Mouse (Mus musculus) neural tube, embryonic 13.5 days (tissue): ENCODE measurements at regions not wholly inside any gene's neighbourhood (a gene's known extent, or its start where the extent isn't known, plus 50 kb on each side); places are given as distances from the start of the nearest gene placed in this dataset.
A peak's percentile ranks its signal among the peaks of the same experiment; 100 is the strongest.

Experiments
- ATAC-seq: fragments of 200-750 bp; cut with Nextera tagmentation; 2 replicates; pipeline ENCODE4 v1.8.0; 2017; ENCODE audit warnings: low read depth, mild to moderate bottlenecking, moderate TSS enrichment, moderate library complexity
- H3K27ac ChIP-seq: fragments of 300-500 bp; sonication (generic); replicated peaks from 2 replicates; pipeline ENCODE4 v1.5.1; 2015; ENCODE audit warnings: moderate library complexity, mild to moderate bottlenecking, inconsistent platforms
- H3K27me3 ChIP-seq: fragments of 300-500 bp; sonication (generic); 2 replicates; pipeline ENCODE4 v1.6.1; 2015; ENCODE audit warnings: mild to moderate bottlenecking, inconsistent platforms
- H3K36me3 ChIP-seq: fragments of 300-500 bp; sonication (generic); 2 replicates; pipeline ENCODE4 v1.6.1; 2015; ENCODE audit warnings: mild to moderate bottlenecking, inconsistent platforms
- H3K4me1 ChIP-seq: fragments of 300-500 bp; sonication (generic); replicated peaks from 2 replicates; pipeline ENCODE4 v1.6.1; 2015; ENCODE audit warnings: inconsistent platforms
- H3K4me2 ChIP-seq: fragments of 300-500 bp; sonication (generic); 2 replicates; pipeline ENCODE4 v1.6.1; 2015; ENCODE audit warnings: inconsistent platforms, mild to moderate bottlenecking, moderate library complexity
- H3K4me3 ChIP-seq: fragments of 300-500 bp; sonication (generic); 2 replicates; pipeline ENCODE4 v1.5.1; 2015; ENCODE audit warnings: mild to moderate bottlenecking, inconsistent platforms
- H3K9ac ChIP-seq: fragments of 300-500 bp; sonication (generic); 2 replicates; pipeline ENCODE4 v1.6.1; 2015; ENCODE audit warnings: moderate library complexity, mild to moderate bottlenecking, inconsistent platforms
- H3K9me3 ChIP-seq: fragments of 300-500 bp; sonication (generic); 2 replicates; pipeline ENCODE4 v1.6.1; 2016; ENCODE audit warnings: inconsistent platforms
- WGBS: fragments of 180-500 bp; shearing (Covaris S2); methylation state at CpG from one replicate; pipeline ENCODE4 v1.1.7; 2015; 5-methylcytosine and 5-hydroxymethylcytosine counted together

DNA sequence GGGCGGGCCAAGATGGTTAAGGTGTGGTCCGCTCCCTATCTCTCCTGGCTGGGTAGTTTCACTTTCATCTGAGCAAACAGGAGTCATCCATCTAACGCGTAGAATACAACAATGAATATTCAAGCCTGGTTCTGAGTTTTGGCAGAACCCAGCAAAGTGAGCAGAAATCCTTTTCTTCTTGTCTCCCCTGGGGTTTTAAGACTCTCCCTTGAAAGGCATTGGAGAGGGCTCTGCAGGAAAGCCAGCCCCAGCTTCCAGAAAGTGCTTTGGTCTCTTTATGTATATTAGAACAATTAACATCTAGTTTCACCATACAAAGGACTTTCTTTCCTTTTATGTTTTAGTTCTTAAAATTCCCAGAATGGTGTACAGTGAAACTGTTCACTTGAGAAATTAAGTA lies 458.5 kb upstream of the Gm765 start:
- H3K4me2 ChIP-seq = no peak overlapping the region
- no peaks in the 10 kb centered on the region for H3K27me3 ChIP-seq
- WGBS = 72% methylated on average over 4 of the region's 4 CpGs
- no peaks in the 10 kb centered on the region for H3K36me3 ChIP-seq
- no peak overlapping the region for H3K4me3 ChIP-seq
- no peaks in the 10 kb centered on the region for H3K4me1 ChIP-seq
- ATAC-seq = no peak
- no peaks in the 10 kb centered on the region for H3K9me3 ChIP-seq
- no peak overlapping the region for H3K9ac ChIP-seq
- H3K27ac ChIP-seq = no peak overlapping the region

DNA sequence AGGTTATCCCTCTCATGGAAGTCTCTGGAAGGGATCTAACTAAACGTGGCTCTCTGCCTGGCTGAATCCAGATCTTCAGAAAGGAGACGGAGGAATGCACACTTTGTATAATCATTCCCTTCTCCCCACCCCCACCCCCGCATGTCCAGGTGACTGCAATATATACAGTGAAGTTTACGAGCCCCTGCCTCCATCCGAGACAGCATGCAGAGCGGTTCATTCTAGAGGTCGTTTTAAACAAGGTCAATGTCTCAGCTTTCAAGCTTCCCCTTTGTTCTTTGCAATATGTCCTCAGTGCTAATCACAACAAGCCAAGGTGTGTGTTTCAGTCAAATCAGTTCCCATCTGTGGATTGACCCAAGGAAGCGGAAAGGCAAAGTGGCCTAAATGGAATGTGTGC lies 457.5 kb upstream of the Gm765 start:
- ATAC-seq = no peak
- WGBS = 86% methylated on average over 8 of the region's 8 CpGs
- Histone ChIP-seq H3K4me2 (no peak overlapping the region), H3K27me3 (no peaks in the 10 kb centered on the region), H3K9ac (no peak overlapping the region), H3K9me3 (no peaks in the 10 kb centered on the region), H3K36me3 (no peaks in the 10 kb centered on the region), H3K4me3 (no peak overlapping the region), H3K4me1 (no peaks in the 10 kb centered on the region), H3K27ac (no peak overlapping the region)

DNA sequence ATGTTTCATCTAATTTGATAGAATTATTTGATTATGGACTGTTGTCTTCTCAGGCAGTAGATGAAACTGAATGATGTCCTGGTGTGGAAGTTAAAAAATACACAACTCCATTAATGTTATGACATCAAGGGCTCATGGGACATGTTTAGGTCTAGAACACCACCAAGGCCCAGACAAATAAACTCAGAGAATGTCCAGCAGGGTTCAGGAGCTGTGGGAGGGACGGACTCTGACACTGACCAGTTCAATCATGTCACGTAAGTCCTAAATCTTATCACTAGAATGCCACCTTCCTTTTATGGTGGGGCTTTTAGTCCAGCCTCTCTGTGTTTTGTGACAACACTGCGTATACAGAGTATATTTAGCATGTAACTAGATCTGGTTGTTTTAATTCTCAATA lies 455.2 kb upstream of the Gm765 start:
- Histone ChIP-seq H3K9me3 (no peaks in the 10 kb centered on the region), H3K27me3 (no peaks in the 10 kb centered on the region), H3K4me2 (no peak overlapping the region), H3K4me3 (no peak overlapping the region), H3K36me3 (no peaks in the 10 kb centered on the region), H3K27ac (no peak overlapping the region), H3K4me1 (no peaks in the 10 kb centered on the region), H3K9ac (no peak overlapping the region)
- 78% methylated on average over 3 of the region's 3 CpGs for WGBS
- no peak for ATAC-seq

DNA sequence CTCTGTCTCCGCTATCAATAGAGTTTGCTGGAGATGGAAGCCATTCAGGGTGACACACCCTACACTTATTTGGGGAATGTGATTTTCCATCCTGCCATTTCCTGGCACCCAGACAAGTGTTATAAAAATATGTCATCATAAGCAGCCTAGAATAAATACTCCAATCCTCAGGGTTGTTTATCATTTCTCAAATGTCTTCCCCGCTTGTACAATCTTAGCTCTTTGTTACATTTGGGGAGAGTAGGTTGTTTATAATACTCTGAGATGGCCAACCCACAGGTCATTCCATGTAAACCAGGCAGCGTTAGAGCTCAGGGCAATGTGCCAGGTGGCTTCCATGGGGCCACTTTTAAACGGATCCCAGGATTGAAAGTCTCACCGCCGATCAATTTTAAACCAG lies 454.8 kb upstream of the Gm765 start:
- Histone ChIP-seq H3K9ac (no peak overlapping the region), H3K36me3 (no peaks in the 10 kb centered on the region), H3K27ac (no peak overlapping the region), H3K9me3 (no peaks in the 10 kb centered on the region), H3K4me3 (no peak overlapping the region), H3K27me3 (no peaks in the 10 kb centered on the region), H3K4me1 (no peaks in the 10 kb centered on the region), H3K4me2 (no peak overlapping the region)
- ATAC-seq = no peak
- 78% methylated on average over 6 of the region's 6 CpGs for WGBS

DNA sequence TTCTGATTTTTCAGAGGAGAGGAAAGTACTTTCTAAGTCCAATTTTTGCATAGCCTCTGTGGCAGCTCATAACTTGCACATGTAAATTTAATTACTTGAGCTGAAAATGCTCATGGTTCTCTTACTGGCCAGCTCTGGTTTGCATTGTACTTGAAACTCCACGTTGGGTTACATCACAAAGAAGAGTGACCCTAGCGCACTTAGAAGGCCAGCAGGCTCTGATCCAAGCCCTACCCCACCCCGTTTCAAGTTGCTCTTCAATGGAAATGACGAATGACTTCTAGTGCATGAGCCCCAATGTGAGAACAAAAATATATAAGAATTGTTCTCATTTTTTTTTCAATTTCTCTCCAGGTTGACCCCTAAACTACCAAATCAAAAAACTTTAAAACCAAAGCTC lies 454.1 kb upstream of the Gm765 start:
- H3K4me3 ChIP-seq = no peak overlapping the region
- no peak overlapping the region for H3K4me2 ChIP-seq
- H3K27me3 ChIP-seq = no peaks in the 10 kb centered on the region
- ATAC-seq = no peak
- no peaks in the 10 kb centered on the region for H3K4me1 ChIP-seq
- H3K9me3 ChIP-seq = no peaks in the 10 kb centered on the region
- no peak overlapping the region for H3K9ac ChIP-seq
- no peaks in the 10 kb centered on the region for H3K36me3 ChIP-seq
- WGBS = 66% methylated on average over 4 of the region's 4 CpGs
- H3K27ac ChIP-seq = no peak overlapping the region

DNA sequence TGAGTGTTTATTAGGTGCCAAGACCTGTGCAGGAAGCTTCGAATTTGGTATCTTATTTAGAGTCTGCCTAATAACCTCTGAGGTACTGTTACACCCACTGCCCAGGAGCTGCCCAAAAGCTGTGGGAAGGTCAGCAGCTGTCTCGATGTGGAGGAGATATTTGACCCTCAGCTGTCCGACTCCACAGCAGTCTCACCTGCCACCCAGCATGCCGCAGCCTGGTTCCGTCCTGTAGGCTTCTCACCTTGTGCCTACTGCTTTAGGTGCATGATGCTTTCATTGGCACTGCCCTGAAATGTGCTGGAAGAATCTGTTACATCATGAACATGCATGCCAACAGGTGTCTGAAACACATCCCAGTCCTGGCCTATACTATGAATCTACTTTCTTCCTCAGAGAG lies 444.9 kb upstream of the Gm765 start:
- Histone ChIP-seq H3K9me3 (no peaks in the 10 kb centered on the region), H3K4me1 (no peaks in the 10 kb centered on the region), H3K27ac (no peak overlapping the region), H3K4me2 (no peak overlapping the region), H3K9ac (no peak overlapping the region), H3K36me3 (no peaks in the 10 kb centered on the region), H3K27me3 (peaks cover 3% of the 10 kb centered on the region; the same call in 1 of the 2 replicates), H3K4me3 (no peak overlapping the region)
- no peak for ATAC-seq
- WGBS = 79% methylated on average over 5 of the region's 5 CpGs

DNA sequence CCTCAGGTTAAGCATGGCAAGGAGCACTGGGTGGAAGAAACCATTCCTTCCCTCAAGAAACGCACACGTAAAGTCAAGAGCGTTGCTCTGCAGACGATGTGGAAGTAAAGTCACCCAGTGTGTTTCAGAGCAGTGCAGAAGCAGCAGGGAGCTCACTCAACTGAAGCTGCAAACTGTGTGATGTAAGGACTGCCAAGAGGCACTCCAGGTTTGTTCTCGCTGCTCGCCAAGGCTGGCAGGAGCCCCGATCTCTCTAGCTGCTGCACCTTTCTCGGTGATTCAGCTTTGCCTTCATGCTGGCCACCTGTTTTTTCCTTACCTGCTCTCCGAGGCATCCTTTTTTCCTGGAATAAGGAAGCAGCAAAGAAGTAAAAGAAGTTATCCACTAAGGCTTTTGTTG lies 439.5 kb upstream of the Gm765 start:
- Histone ChIP-seq H3K36me3 (no peaks in the 10 kb centered on the region), H3K9ac (no peak overlapping the region), H3K4me2 (no peak overlapping the region), H3K9me3 (no peaks in the 10 kb centered on the region), H3K27ac (no peak overlapping the region), H3K4me1 (peaks cover 1% of the 10 kb centered on the region; the same call in 1 of the 2 replicates), H3K4me3 (no peak overlapping the region), H3K27me3 (peaks cover 5% of the 10 kb centered on the region; the same call in 1 of the 2 replicates)
- 85% methylated on average over 9 of the region's 9 CpGs for WGBS
- ATAC-seq = no peak

DNA sequence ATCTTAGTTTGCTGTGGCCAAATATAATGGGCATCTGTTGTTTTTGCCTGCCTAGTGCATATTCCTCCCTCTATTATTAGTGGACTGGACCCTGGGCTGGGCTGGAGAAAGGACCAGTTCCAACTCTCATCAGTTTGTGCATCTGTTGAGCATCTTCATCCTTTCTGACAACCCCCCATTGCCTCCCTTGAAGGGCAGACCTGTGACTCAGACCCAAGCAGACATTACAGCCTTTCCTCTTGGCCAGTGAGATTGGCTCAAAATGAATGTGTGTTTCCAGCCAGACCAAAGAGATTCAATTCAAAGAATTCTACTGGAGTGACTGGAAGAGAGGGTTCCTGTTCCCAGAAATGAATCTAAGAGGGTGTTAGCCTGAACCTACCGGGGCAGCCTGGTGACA lies 433.2 kb upstream of the Gm765 start:
- ATAC-seq = no peak
- H3K36me3 ChIP-seq = no peaks in the 10 kb centered on the region
- WGBS = 94% methylated on average over 1 of the region's 1 CpGs

DNA sequence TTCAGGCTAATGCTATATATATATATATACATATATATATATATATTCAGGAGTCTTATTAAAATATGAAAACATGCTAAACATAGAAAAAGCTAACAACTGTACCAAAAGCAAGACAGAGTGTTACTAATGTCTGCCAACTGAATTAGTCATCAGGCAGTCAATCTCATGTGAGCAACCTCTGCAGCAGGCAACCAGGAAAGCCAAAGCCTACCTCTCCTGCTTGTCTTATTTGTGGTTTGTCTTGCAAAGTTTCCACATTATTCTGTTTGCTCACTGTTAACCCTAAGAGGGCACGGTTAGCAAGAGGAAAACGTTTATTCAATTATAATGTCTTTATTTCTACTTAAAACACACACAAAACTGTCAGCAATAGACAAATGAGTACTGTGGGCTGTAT lies 427.4 kb upstream of the Gm765 start:
- Histone ChIP-seq H3K4me1 (peaks cover 29% of the 10 kb centered on the region), H3K4me3 (no peak overlapping the region), H3K4me2 (no peak overlapping the region), H3K36me3 (no peaks in the 10 kb centered on the region), H3K9me3 (no peaks in the 10 kb centered on the region), H3K27me3 (peaks cover 8% of the 10 kb centered on the region; the same call in 1 of the 2 replicates), H3K9ac (no peak overlapping the region), H3K27ac (no peak overlapping the region)
- ATAC-seq = no peak
- 68% methylated on average over 2 of the region's 2 CpGs for WGBS

More for the DNA sequence above, 433.2 kb upstream of the Gm765 start:
- H3K27ac ChIP-seq = no peak overlapping the region
- H3K4me1 ChIP-seq = peaks cover 6% of the 10 kb centered on the region; the same call in 1 of the 2 replicates
- H3K27me3 ChIP-seq = peaks cover 11% of the 10 kb centered on the region; the same call in 1 of the 2 replicates
- H3K9me3 ChIP-seq = no peaks in the 10 kb centered on the region
- no peak overlapping the region for H3K9ac ChIP-seq
- no peak overlapping the region for H3K4me3 ChIP-seq
- no peak overlapping the region for H3K4me2 ChIP-seq

DNA sequence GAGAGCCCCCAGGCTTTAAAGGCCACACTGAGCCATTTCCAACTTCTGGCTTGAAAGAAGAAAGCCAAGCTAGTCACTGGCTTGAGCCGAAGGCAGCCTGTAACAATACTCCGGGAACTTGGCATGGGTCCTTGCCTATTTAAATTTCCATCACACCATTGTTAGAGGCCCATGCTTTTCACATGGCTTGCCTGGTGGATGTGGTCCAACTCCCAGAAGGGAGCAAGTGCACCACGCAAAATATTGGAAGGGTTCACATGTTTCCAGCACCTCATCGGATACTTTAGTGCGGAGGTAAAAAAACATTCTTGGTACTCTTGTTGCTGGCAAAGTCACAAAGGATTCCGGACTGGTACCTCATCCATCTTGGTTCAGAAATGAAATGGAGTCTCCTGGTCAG lies 426.8 kb upstream of the Gm765 start:
- WGBS = 70% methylated on average over 6 of the region's 6 CpGs
- Histone ChIP-seq H3K36me3 (no peaks in the 10 kb centered on the region), H3K4me3 (no peak overlapping the region), H3K4me2 (no peak overlapping the region), H3K9ac (no peak overlapping the region), H3K27ac (no peak overlapping the region; the same call in 1 of the 2 replicates), H3K9me3 (no peaks in the 10 kb centered on the region), H3K27me3 (peaks cover 8% of the 10 kb centered on the region; the same call in 1 of the 2 replicates), H3K4me1 (peaks cover 29% of the 10 kb centered on the region)
- no peak for ATAC-seq

DNA sequence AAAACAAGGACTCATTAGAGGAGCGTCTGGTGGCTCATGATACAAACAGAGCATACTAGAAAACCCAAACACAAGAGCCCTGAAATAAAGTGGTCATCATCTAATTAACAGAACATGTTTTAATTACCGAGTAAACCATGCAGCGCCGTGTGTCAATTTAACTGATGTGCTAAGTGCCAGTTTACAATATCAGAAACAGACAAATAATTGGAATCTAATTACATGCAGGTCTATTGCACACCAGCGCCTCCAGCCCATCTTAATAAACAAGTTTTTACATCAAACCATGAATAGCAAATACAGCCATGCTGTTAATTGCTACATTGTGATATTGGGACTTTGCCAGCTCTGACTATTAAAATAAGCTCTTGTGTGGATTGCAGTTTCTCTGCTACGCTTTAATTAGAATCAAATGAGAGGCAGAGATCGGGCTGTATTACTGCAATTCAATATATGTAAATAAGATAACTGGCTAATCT lies 425.3 kb upstream of the Gm765 start:
- 39% methylated on average over 7 of the region's 7 CpGs for WGBS
- ATAC-seq = peak; percentile 94
- no peak overlapping the region for H3K4me2 ChIP-seq
- peaks cover 8% of the 10 kb centered on the region; the same call in 1 of the 2 replicates for H3K27me3 ChIP-seq
- H3K36me3 ChIP-seq = no peaks in the 10 kb centered on the region
- no peak overlapping the region for H3K4me3 ChIP-seq
- no peaks in the 10 kb centered on the region for H3K9me3 ChIP-seq
- peaks cover 29% of the 10 kb centered on the region for H3K4me1 ChIP-seq
- no peak overlapping the region for H3K9ac ChIP-seq
- H3K27ac ChIP-seq = no peak overlapping the region

DNA sequence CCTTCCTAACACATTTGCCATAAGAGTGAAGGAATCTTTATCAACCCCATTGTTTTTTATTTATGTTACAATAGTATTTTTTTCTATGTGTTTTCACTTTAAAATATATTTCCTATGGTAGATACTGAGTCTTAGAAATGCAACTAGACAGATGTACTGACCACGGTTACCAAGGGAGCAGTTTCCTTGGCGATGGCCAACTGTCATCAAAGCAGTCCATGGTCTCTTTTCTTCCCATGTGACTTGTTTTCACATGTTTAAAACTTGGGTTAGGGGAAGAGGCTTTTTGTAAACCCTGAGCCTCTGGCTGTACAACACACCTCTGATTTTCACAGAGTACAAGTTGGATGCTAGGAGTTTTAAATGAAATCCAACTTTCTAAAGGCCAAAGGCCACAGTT lies 411.9 kb upstream of the Gm765 start:
- no peak overlapping the region for H3K4me3 ChIP-seq
- H3K4me2 ChIP-seq = no peak overlapping the region
- no peak for ATAC-seq
- WGBS = 74% methylated on average over 2 of the region's 2 CpGs
- no peak overlapping the region for H3K27ac ChIP-seq
- H3K36me3 ChIP-seq = no peaks in the 10 kb centered on the region
- no peak overlapping the region for H3K9ac ChIP-seq
- no peaks in the 10 kb centered on the region for H3K27me3 ChIP-seq
- no peaks in the 10 kb centered on the region for H3K9me3 ChIP-seq
- no peaks in the 10 kb centered on the region for H3K4me1 ChIP-seq

DNA sequence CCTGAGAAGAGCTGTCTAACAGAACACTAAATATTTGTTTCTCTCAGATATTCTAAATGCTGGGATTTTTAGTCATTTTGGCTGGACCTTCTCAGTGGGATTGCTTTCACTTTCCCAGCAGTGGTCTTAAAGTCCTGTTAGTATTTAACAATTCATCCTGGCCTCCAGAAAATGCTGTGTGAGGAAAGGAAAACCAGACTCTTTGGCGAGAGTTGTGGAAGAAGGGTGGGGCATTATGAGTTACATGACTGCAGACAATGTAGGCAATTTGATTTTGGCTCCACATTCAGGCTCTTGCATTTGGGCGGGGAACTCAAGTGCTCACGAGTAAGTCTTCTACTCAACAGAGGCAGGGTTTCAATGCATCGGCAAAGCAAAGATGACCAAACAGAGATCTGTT lies 406.1 kb upstream of the Gm765 start:
- no peaks in the 10 kb centered on the region for H3K4me1 ChIP-seq
- H3K4me3 ChIP-seq = no peak overlapping the region
- no peak for ATAC-seq
- H3K36me3 ChIP-seq = no peaks in the 10 kb centered on the region
- H3K27me3 ChIP-seq = no peaks in the 10 kb centered on the region
- 88% methylated on average over 4 of the region's 4 CpGs for WGBS
- H3K27ac ChIP-seq = no peak overlapping the region
- H3K9me3 ChIP-seq = no peaks in the 10 kb centered on the region
- H3K9ac ChIP-seq = no peak overlapping the region
- no peak overlapping the region for H3K4me2 ChIP-seq
